ENCODE assay signal across 15 mouse cellular contexts in the genomic region with DNA sequence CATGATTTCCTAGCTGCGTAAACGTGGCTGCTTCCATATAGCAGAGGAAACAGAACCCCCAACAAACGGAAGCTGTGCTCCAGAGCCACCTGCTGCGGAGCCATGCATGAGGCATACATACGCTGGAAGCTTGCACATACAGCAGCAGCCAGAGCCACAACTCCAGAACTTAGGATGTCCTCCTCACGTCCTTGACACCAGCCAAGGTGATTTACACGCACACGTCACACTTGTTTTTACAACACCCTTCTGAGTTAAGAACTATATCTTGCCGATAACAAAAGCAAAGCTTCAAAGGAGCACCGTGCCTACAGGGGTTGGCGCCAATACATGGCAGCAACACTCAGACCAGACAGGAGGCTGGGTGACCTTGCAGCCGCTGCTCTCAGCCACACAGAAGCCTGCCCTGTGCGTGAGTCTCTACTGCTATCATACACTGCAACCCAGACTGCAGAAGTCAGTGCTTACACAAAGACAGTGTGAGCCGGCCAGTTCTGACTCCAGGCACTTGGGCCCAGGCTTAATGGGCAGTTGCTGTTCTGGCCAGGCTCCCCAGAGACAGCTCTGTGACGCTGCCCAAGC.
DNase-seq lines count a peak whose midpoint lies in the region; ATAC-seq and TF ChIP-seq lines count a peak whose summit lies in the region.
"Had no signal": no experiment of that assay in that cellular context is flagged by ENCODE, and none has a peak within 500 bp of the region (broad histone marks: within the 10 kb centered on the region; RNA-seq: fewer than 3 reads in every experiment).

No protein-coding gene starts in this region.

- H3K27ac ChIP-seq in heart, embryonic 12.5 days (ENCODE audit: poor library complexity, severe bottlenecking) = peak overlapping the region; percentile 90
- peak overlapping the region; percentile 30; the same call in 1 of the 2 replicates for H3K27ac ChIP-seq in lung, embryonic 14.5 days (ENCODE audit: low read depth)
- no peak overlapping the region for H3K27ac ChIP-seq in lung, postnatal 0 days (ENCODE audit: low read length)
- H3K27ac ChIP-seq in heart, embryonic 15.5 days = peak overlapping the region; percentile 83
- no peak overlapping the region for H3K27ac ChIP-seq in stomach, postnatal 0 days (replicated peaks)
- H3K27ac ChIP-seq in forebrain, embryonic 15.5 days (replicated peaks) = no peak overlapping the region
- H3K27ac ChIP-seq: layer of hippocampus, adult 2 months; liver, embryonic 13.5 days; midbrain, embryonic 13.5 days; stomach, embryonic 15.5 days had no signal

- no peak for TF ChIP-seq EP300 in lung, postnatal 0 days (IDR thresholded peaks at IDR 0.05)
- TF ChIP-seq EP300 in stomach, postnatal 0 days (optimal IDR thresholded peaks at IDR 0.05) = no peak

- no peaks in the 10 kb centered on the region for H3K9me3 ChIP-seq in heart, embryonic 12.5 days (replicated peaks)
- H3K9me3 ChIP-seq in lung, embryonic 14.5 days (ENCODE audit: low read depth, low read length) = no peaks in the 10 kb centered on the region
- no peaks in the 10 kb centered on the region for H3K9me3 ChIP-seq in lung, postnatal 0 days (ENCODE audit: low read length)
- H3K9me3 ChIP-seq in heart, embryonic 15.5 days (replicated peaks) = no peaks in the 10 kb centered on the region
- no peaks in the 10 kb centered on the region for H3K9me3 ChIP-seq in stomach, postnatal 0 days (ENCODE audit: control insufficient read depth, low read length)
- no peaks in the 10 kb centered on the region for H3K9me3 ChIP-seq in forebrain, embryonic 15.5 days
- H3K9me3 ChIP-seq: liver, embryonic 13.5 days; midbrain, embryonic 13.5 days; stomach, embryonic 15.5 days had no signal

- peak overlapping the region; percentile 41; the same call in 1 of the 2 replicates for H3K9ac ChIP-seq in heart, embryonic 12.5 days
- H3K9ac ChIP-seq in lung, embryonic 14.5 days = no peak overlapping the region
- no peak overlapping the region for H3K9ac ChIP-seq in lung, postnatal 0 days (replicated peaks; ENCODE audit: low read depth)
- peak overlapping the region; percentile 1; the same call in 1 of the 2 replicates for H3K9ac ChIP-seq in heart, embryonic 15.5 days
- H3K9ac ChIP-seq in stomach, postnatal 0 days (ENCODE audit: low read length) = no peak overlapping the region
- H3K9ac ChIP-seq in forebrain, embryonic 15.5 days (replicated peaks) = no peak overlapping the region
- H3K9ac ChIP-seq: liver, embryonic 13.5 days; midbrain, embryonic 13.5 days; stomach, embryonic 15.5 days had no signal

- H3K4me1 ChIP-seq in heart, embryonic 12.5 days (replicated peaks) = peaks cover 66% of the 10 kb centered on the region
- no peaks in the 10 kb centered on the region; the same call in 1 of the 2 replicates for H3K4me1 ChIP-seq in lung, embryonic 14.5 days (ENCODE audit: insufficient read depth)
- H3K4me1 ChIP-seq in lung, postnatal 0 days (ENCODE audit: insufficient read depth, low read depth, low read length) = no peaks in the 10 kb centered on the region
- peaks cover 47% of the 10 kb centered on the region for H3K4me1 ChIP-seq in heart, embryonic 15.5 days (replicated peaks)
- no peaks in the 10 kb centered on the region for H3K4me1 ChIP-seq in stomach, postnatal 0 days (replicated peaks; ENCODE audit: control insufficient read depth, insufficient read depth)
- no peaks in the 10 kb centered on the region for H3K4me1 ChIP-seq in forebrain, embryonic 15.5 days
- H3K4me1 ChIP-seq: liver, embryonic 13.5 days; stomach, embryonic 15.5 days had no signal

- H3K4me3 ChIP-seq in heart, embryonic 12.5 days = no peak overlapping the region
- no peak overlapping the region for H3K4me3 ChIP-seq in lung, embryonic 14.5 days (ENCODE audit: low read depth, low read length)
- H3K4me3 ChIP-seq in lung, postnatal 0 days (ENCODE audit: low read depth, low read length) = no peak overlapping the region
- 0 out of 2 replicates have a peak overlapping the region, but pooled peaks have one; percentile 1 for H3K4me3 ChIP-seq in heart, embryonic 15.5 days
- H3K4me3 ChIP-seq in stomach, postnatal 0 days (ENCODE audit: low read depth, low read length) = no peak overlapping the region
- H3K4me3 ChIP-seq in forebrain, embryonic 15.5 days = no peak overlapping the region
- H3K4me3 ChIP-seq: layer of hippocampus, adult 2 months; liver, embryonic 13.5 days; midbrain, embryonic 13.5 days; stomach, embryonic 15.5 days had no signal

- peak; percentile 81 for ATAC-seq in heart, embryonic 12.5 days (ENCODE audit: insufficient number of reproducible peaks, low FRiP score)
- peak; percentile 59; the same call in 1 of the 2 replicates for ATAC-seq in lung, embryonic 14.5 days (ENCODE audit: insufficient read depth)
- no peak for ATAC-seq in lung, postnatal 0 days
- ATAC-seq in heart, embryonic 15.5 days (replicated peaks; ENCODE audit: insufficient number of reproducible peaks, insufficient read depth, low FRiP score, low read depth) = peak; percentile 86
- peak; percentile 76 for ATAC-seq in stomach, postnatal 0 days (ENCODE audit: low FRiP score, low TSS enrichment)
- ATAC-seq in forebrain, embryonic 15.5 days (replicated peaks) = no peak
- ATAC-seq: midbrain, embryonic 13.5 days had no signal

- intact Hi-C loops in heart, postnatal 14 days (cut with DNase I) = no loop called here

- DNase-seq in heart, postnatal 14 days = no peak
- DNase-seq in lung, embryonic 14.5 days = no peak
- DNase-seq in lung, postnatal 0 days (ENCODE audit: low spot score) = no peak
- DNase-seq in stomach, postnatal 0 days (ENCODE audit: low spot score) = no peak
- DNase-seq: cerebellum, adult 9-11 months; kidney, adult 18-20 months; kidney, postnatal 10 days; left cerebral cortex, postnatal 4 days; liver, embryonic 13.5 days had no signal

- no peak for TF ChIP-seq CTCF in lung, embryonic 14.5 days (IDR thresholded peaks at IDR 0.05; ENCODE audit: low read depth)
- TF ChIP-seq CTCF in lung, postnatal 0 days (IDR thresholded peaks at IDR 0.05) = no peak
- no peak for TF ChIP-seq CTCF in stomach, postnatal 0 days (IDR thresholded peaks at IDR 0.05; ENCODE audit: low read depth)

- 0 out of 2 replicates have a peak, but pooled peaks cover 4% of the 10 kb centered on the region for H3K36me3 ChIP-seq in heart, embryonic 12.5 days
- no peaks in the 10 kb centered on the region for H3K36me3 ChIP-seq in lung, embryonic 14.5 days (ENCODE audit: insufficient read depth)
- no peaks in the 10 kb centered on the region for H3K36me3 ChIP-seq in lung, postnatal 0 days (ENCODE audit: insufficient read depth, low read length)
- H3K36me3 ChIP-seq in heart, embryonic 15.5 days = no peaks in the 10 kb centered on the region
- no peaks in the 10 kb centered on the region for H3K36me3 ChIP-seq in stomach, postnatal 0 days (ENCODE audit: control insufficient read depth, insufficient read depth, low read length)
- H3K36me3 ChIP-seq in forebrain, embryonic 15.5 days = no peaks in the 10 kb centered on the region
- H3K36me3 ChIP-seq: liver, embryonic 13.5 days; midbrain, embryonic 13.5 days; stomach, embryonic 15.5 days had no signal

- peak overlapping the region; percentile 46 for H3K4me2 ChIP-seq in heart, embryonic 12.5 days
- no peak overlapping the region for H3K4me2 ChIP-seq in lung, embryonic 14.5 days
- no peak overlapping the region for H3K4me2 ChIP-seq in lung, postnatal 0 days (replicated peaks; ENCODE audit: low read depth, low read length)
- H3K4me2 ChIP-seq in heart, embryonic 15.5 days = peak overlapping the region; percentile 29
- H3K4me2 ChIP-seq in stomach, postnatal 0 days (replicated peaks; ENCODE audit: low read depth) = no peak overlapping the region
- no peak overlapping the region for H3K4me2 ChIP-seq in forebrain, embryonic 15.5 days (replicated peaks)
- H3K4me2 ChIP-seq: liver, embryonic 13.5 days; midbrain, embryonic 13.5 days; stomach, embryonic 15.5 days had no signal

- 26% methylated on average over 15 of the region's 15 CpGs for WGBS in heart, embryonic 12.5 days
- 33% methylated on average over 15 of the region's 15 CpGs for WGBS in lung, embryonic 14.5 days
- 45% methylated on average over 15 of the region's 15 CpGs for WGBS in lung, postnatal 0 days
- 32% methylated on average over 15 of the region's 15 CpGs for WGBS in heart, embryonic 15.5 days
- WGBS in stomach, postnatal 0 days = 69% methylated on average over 15 of the region's 15 CpGs
- WGBS in forebrain, embryonic 15.5 days = 87% methylated on average over 15 of the region's 15 CpGs

- H3K27me3 ChIP-seq in heart, embryonic 12.5 days (replicated peaks) = no peaks in the 10 kb centered on the region
- no peaks in the 10 kb centered on the region for H3K27me3 ChIP-seq in lung, embryonic 14.5 days (ENCODE audit: insufficient read depth, low read length)
- H3K27me3 ChIP-seq in lung, postnatal 0 days (replicated peaks; ENCODE audit: insufficient read depth, low read length) = no peaks in the 10 kb centered on the region
- no peaks in the 10 kb centered on the region for H3K27me3 ChIP-seq in heart, embryonic 15.5 days
- no peaks in the 10 kb centered on the region for H3K27me3 ChIP-seq in stomach, postnatal 0 days (ENCODE audit: control insufficient read depth, insufficient read depth, low read length)
- no peaks in the 10 kb centered on the region for H3K27me3 ChIP-seq in forebrain, embryonic 15.5 days
- H3K27me3 ChIP-seq: liver, embryonic 13.5 days; midbrain, embryonic 13.5 days; stomach, embryonic 15.5 days had no signal

Comparison
In these comparisons a context has a peak if more than half of its experiments do, and no peak if none do; other contexts are left out.
1. ATAC-seq: peak in heart, embryonic 12.5 days (single experiment), lung, embryonic 14.5 days (single experiment), heart, embryonic 15.5 days (single experiment) and stomach, postnatal 0 days (single experiment); none in lung, postnatal 0 days (single experiment) and forebrain, embryonic 15.5 days (single experiment).
2. H3K27ac ChIP-seq: peak in heart, embryonic 12.5 days (single experiment), lung, embryonic 14.5 days (single experiment) and heart, embryonic 15.5 days (single experiment); none in lung, postnatal 0 days (single experiment), stomach, postnatal 0 days (single experiment) and forebrain, embryonic 15.5 days (single experiment).
3. H3K4me2 ChIP-seq: peak in heart, embryonic 12.5 days (single experiment) and heart, embryonic 15.5 days (single experiment); none in lung, embryonic 14.5 days (single experiment), lung, postnatal 0 days (single experiment), stomach, postnatal 0 days (single experiment) and forebrain, embryonic 15.5 days (single experiment).
4. H3K9ac ChIP-seq: peak in heart, embryonic 12.5 days (single experiment) and heart, embryonic 15.5 days (single experiment); none in lung, embryonic 14.5 days (single experiment), lung, postnatal 0 days (single experiment), stomach, postnatal 0 days (single experiment) and forebrain, embryonic 15.5 days (single experiment).